Mouse (Mus musculus) adrenal gland, postnatal 10 days (tissue): ENCODE measurements around the gene Atxn1. TPM values are rescaled to one million over a fixed set of nuclear protein-coding genes. Genes with fewer than 3 reads are reported as not detected.

ENCODE experiments used
- DNase-seq: peaks from one replicate; pipeline ENCODE4 v3.0.0; 2021; ENCODE audit warnings: mixed read lengths
- total RNA-seq, 2 experiments: library from RNA; stranded (reverse); gene quantifications; 2 replicates each; pipeline ENCODE4 v1.2.3; 2021

Atxn1 gene
- total RNA-seq, 2 experiments from 2014 or later: 25.2 to 41.2 TPM

DNA sequence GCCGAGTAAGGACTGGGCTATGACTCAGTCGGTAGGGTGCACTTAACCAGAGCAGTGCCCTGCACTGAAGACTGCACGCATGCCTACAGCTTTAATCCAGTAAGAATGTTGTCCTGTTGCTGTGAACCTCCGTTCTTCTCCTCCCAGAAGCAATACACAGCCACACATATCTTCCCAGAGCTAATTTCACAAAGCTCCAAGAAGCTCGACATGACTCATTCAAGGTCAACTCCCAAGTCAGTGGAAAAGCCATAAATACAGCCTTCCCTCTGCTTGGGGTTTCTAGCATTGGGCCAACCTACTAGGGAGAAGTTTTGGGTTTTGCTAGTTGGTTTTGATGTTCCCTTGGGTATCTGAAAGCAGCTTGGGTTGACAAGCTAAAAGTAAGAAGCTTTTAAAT, 33.6 kb downstream of the Atxn1 start:
- DNase-seq: peak; percentile 28

DNA sequence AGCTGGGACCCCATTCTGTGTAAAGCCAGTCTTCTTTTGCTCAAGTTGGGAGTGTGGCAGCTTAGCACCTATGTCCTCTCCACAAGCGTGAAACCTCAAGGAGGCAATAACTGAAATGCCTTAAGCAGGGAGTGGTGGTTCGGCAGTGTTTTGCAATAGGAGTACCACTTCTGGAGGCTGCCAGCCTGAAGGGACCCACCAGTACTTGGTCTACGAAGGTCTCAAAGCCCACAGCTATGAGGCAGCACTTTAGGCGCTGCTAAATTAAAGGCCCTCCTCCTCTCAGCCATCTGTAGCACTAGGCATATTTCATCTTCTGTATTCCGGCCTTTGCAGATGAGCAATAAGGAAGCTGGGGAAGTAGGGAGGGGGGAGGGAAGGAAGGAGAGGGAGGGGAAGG, 35.1 kb downstream of the Atxn1 start:
- no peak for DNase-seq

DNA sequence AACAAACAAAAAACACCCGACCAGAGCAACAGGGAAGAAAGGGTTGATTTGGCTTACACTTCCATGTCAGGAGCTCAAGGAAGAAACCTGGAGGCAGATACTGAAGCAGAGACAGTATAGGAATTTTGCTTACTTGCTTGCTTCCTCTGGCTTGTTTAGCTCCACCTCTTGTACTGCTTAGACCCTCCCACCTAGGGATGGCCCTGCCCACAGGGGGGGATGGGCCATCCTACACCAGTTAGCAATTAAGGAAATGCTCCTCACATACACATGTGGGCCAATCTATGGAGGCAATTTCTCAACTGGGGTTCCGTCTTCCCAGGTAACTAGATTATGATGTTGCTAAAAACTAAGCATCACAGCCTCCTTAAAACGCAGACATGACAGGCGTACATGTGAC, 39.5 kb downstream of the Atxn1 start:
- DNase-seq: no peak

DNA sequence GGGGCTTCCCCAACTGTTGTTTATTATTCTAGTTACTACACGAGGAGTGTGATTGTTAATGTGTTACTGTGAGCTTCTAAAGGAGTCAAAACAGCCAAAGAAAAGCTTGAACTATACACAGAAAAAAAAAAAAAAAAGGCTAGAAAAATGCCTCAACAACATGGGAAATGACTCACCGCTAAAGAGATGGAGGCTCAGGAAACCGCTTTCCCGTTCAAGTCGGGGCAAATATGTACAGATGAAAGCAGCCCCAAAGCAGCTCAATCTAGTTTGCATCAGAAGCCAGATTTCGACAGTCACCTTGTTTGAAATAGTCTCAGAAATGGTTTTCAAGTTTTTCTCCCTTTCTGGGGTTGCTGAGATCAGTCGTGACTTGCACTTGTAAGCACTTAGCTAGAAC, 40.3 kb downstream of the Atxn1 start:
- DNase-seq: no peak

DNA sequence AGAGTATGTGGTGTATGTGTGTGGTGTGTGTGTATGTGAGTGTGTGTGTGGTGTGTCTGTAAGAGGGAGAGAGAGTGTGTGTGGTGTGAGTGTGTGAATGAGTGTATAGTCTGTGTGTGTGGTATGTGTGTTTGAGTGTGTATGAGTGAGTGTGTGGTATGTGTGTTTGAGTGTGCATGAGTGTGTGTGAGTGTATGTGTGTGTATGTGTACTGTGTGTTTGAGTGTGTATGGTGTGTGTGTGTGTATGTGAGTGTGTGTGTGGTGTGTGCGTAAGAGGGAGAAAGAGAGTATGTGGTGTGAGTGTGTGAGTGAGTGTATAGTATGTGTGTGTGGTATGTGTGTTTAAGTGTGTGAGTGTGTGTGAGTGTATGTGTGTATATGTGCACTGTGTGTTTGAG, 41.7 kb downstream of the Atxn1 start:
- DNase-seq: no peak

DNA sequence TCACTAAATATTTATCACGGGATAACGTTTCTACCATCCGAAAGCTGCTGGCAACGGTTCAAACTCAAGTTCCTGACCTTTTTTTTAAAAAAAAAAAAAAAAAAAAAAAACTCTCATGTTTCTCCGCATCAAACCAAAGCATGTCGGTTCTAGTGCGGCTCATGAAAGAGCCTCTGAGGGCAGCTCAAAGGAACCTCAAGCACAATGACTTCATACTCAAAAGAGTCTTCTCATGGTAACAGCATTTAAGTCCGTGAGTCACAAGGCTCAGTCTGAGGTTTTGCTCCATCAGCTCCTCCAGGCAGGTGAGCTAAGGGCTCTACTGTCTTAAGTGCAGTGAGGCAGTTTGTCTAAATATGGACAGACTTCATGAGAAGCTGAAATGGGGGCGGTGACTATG, 42.3 kb downstream of the Atxn1 start:
- DNase-seq: peak; percentile 29

DNA sequence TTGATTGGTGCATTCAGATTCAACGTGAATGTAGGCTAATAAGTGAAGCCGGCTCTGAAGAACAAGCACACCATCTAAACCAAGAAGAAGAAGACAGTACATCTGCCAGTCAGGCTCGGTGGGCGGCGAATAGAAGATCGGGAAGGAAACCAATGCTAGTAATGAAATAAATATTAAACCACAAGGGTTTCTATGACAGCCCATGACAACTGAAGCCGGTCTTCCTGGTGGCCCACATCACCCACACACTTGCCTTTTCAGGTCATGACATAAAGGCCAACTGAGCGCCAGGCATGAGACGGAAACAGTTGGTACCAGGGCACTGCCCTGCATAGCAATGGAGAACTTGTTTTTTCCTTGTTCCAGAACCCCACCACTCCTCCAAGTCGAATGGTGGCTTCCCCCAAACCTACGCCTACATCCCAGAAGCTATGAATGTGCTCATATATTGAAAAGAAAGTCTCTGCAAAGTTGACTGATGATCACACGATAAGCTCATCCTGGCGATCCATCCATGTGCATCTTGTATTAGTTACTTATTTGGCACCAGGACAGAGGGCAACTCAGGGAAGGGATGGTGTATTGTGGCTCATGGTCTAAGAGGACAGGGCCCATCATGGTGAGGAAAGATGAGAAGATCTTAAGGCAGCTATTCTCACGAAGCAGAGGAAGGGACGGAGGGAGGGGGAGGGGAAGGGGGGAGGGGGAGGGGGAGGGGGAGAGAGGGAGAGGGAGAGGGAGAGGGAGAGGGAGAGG, 45.7 kb downstream of the Atxn1 start:
- no peak for DNase-seq

DNA sequence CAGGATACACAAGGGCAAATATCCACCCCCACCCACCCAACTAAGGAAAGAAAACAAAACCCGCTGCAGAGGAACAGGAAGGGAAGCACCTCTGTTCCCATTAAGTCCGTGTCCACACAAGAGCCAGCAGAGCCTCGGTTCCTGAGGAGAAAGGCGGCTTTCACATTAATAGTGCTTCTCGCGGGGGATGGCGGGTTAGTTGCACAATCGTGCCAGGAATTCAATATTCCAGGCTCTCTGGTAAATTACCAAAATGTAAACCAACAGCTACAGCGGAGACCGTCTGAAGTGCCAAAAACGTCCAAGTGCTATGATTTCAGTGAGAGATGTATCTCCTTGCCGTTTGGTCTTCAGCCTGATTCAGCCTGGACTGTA, 46.8 kb downstream of the Atxn1 start:
- DNase-seq: no peak

DNA sequence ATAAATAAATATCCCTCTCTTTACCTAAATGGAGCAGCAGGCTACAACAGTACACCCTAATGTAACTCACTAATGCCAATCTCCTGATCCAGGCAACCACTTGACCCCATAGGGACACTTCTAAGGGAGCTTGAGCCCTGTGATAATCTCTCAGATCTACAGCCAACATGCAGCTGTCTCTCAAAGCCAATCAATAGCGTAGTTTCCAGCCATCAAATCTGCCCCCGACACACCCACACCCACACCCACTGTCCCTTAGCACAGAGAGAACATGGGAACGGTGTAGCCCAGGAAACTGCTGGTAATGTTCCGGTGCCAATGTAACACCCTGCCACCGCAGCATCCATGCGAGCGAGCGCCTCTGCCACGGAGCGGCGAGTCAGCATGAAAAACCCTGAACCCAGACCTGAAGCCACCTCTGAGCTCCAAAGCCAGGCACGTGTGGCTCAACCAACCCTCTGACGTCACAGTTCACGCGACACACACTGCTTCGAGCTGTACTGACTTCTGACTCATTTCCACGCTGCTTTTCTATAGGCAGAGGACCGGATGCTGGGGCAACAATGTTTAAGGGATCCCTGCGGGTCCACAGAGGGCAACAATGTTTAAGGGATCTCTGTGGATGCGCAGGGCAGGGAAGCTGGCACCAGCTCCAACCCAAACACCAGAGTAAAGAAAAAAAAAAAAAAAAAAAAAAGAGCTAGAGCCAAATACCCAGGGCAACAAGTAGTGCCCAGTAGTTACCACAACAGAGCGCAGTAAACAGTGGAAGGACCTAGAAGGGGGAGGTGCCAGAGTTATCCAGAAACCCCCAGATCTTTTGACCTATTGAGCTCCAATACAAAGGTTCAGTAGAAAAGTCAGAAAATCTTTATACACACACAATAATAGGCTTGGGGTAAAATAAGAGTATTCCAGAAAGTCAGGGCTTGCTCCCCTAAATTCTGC, 47.5 kb downstream of the Atxn1 start:
- DNase-seq: no peak

DNA sequence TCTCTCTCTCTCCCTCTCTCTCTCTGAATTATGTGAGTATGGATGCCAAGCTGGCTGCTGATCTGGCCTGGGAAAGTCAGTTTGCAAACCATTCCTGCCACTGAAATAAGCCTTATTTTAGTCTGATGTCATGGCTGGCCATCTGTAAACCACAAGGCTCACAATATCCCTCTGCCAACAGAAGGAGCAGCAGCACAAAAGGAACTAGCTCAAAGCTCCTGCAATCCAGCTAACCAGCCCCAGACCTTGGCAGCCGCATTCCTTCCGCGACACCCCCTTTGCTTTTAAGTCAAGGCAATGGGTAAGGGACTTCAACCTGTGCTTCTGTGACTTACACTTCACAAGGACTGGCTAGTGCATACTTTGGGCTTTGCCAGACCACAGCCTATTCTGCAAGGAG, 48.9 kb downstream of the Atxn1 start:
- no peak for DNase-seq

DNA sequence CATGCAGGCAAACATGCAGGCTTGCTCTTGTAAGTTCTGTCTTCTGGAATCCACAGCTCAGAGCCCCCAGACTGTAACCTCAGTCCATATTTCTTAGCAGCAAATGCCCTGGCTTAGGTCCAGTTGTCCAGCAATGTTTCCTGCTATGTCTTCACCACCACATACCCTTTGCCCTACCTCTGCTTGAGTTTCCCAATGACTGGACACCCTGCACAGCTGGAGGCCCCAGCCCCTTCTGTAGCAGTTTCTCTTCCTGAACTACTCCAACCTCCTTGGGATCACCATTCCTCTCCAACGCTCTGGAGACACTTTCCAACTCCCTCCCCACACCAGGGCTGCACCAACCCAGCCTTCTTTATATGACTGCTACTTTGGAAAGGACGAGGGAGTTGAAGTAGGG, 49.8 kb downstream of the Atxn1 start:
- DNase-seq: peak; percentile 45

DNA sequence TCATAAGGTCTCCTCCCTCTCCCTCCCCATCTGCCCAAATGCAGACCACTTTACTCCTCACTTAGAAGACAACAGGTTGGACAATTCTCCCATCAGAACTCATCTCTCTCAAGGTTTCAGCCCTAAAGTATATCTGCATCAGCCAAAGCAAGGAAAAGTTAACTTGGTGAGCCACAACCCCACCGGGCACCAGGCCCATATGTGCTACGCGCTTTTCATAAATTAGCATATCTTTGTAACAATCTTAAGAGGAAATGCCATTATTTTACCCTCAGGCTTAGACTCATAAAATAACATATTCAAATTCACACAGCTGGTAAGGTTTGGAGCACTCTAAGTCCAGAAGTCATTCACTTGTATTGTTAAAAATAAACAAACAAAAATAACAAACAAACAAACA, 50.7 kb downstream of the Atxn1 start:
- no peak for DNase-seq

DNA sequence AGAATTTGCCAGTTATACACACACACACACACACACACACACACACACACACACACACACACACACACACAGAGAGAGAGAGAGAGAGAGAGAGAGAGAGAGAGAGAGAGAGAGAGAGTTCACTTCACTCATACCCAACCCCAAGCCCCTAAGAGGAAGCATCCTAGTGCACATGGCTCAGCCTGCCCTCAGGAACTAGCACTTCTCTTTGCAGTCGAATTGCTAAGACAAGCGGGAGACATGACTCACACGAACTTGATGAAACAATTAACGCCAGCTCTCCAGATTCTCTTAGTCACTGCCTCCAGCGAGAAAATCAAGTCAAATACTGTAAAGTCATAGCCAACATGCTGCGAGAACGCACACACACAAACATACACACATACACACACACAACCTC, 53.0 kb downstream of the Atxn1 start:
- no peak for DNase-seq

DNA sequence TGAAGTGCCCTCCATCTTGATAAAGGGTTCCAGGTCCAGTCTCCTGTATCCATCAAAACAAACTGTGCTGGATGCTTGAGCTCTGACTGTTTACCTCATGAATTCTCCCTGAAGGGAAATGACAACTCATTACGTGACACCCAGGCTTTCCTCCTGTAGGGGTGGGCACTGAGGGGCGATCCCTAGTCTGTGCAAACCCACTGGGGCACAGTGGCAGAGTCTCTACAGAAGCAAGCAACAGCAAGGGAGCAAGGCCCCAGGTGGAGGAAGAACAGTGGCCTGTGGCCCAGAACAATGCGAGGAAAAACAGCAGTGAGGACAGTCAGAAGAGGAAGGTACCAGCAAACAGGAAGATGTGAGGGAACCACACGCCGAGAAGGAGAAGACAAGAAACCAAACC, 53.7 kb downstream of the Atxn1 start:
- DNase-seq: no peak

DNA sequence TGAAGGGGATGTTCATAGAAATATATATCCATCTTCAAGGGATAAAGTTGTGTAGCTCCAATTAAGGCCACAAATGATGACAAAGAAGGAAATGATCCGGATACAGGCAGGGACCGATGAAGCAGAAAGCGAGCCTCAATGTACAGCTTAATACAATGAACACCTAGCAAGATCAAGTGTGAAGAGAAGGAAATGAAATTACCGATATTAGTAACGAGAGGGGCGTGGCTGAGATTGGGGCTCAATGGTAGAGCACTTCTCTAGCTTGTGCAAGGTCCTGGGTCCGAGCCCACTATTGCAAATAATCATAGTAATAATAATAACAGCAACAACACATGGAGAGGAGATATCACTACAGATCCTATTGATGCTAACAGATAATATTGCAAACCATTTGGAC, 54.5 kb downstream of the Atxn1 start:
- DNase-seq: no peak

DNA sequence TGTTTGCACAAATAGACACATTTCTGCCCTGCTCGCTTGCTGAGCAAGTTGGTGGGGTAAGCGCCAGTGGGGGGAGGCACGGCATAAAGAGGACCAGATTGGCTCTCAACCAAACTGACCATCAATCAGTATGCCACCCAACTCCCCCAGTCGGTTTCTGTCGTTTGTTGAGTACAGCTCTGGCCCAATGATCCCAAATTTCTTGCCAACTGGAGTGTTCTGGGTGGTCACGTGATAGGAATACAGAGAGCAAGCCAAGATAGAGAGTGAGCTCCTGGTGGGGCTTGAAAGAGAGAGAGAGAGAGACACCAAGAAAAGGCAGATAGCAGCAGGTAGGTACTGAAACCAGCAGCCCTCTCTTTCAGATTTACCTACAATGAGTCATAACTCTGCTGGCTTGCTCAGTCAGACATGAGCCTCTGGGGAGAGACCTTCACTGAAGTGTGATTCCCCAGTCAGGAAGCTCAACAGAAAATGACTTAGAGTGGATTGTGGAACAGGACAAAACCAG, 57.6 kb downstream of the Atxn1 start:
- peak; percentile 43 for DNase-seq

DNA sequence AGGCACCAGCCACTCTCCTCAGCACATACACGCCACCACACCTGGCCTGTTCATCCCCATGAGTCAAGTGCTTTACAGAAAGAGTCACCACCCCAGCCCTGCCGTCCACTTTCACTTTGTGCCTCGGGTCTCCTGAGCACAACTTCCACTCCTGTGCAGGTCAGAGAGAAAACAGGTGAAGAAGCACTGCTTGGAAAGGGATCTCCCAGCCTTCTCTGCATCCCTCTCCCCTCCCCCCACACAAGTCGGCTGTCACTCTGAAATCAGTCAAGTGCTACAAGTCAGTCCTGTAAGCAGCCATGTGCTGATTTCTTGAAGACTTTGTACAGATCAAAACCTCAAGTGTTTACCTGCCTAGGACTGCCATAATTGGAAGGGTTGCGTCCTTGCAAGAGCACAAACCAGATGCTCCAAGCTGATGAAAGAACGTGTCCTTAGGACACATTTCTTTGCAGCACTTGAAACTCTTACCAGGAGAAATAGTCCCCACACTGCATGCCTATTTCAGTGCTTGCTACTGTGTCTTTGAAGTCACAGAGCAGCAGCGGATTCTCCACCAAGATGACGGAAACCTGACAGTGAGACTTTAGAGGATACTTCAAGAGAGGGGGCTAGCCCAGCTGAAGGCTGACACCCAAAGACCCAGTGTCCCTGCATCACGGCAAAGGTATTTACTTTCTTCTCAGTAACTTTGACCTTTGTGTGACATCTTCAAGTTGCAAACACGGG, 58.2 kb downstream of the Atxn1 start:
- DNase-seq: no peak

DNA sequence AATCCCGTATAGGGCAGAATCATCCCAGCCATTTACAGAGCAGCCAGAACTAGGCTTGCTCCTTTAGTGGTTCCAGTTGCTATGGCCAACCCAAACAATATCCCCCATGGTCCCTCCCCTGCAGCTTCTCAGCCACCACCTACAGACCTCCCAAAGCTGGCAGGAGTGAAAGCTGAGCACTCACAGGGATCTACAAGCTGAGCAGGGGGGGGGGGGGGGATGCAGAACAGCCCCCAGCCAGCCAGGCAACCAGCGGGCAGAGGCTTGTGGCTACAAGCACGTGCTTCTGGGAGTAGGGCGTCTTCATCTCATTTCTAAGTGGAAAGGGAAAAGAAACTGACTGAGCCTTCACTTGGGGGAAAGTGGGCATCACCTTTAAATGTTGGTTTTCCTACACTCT, 59.9 kb downstream of the Atxn1 start:
- DNase-seq: no peak

DNA sequence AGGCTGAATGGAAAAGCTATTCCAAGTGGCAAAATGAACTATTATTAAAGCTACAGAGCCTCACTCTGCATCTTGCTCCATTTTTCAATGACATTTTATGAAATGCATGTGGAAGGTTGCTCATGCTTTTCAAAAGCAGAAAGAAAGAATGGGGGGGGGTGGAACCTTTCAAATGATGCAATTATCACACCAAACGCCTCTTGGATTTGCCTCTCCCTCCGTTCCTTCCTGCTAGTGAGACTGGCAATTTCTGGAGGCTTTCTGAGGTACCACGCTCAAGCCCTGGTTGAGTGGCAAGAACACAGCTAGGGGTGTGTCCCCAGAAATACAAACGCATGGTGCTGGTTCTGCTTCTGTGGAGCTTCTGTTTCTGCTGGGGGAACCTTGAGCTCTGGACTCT, 60.4 kb downstream of the Atxn1 start:
- no peak for DNase-seq

DNA sequence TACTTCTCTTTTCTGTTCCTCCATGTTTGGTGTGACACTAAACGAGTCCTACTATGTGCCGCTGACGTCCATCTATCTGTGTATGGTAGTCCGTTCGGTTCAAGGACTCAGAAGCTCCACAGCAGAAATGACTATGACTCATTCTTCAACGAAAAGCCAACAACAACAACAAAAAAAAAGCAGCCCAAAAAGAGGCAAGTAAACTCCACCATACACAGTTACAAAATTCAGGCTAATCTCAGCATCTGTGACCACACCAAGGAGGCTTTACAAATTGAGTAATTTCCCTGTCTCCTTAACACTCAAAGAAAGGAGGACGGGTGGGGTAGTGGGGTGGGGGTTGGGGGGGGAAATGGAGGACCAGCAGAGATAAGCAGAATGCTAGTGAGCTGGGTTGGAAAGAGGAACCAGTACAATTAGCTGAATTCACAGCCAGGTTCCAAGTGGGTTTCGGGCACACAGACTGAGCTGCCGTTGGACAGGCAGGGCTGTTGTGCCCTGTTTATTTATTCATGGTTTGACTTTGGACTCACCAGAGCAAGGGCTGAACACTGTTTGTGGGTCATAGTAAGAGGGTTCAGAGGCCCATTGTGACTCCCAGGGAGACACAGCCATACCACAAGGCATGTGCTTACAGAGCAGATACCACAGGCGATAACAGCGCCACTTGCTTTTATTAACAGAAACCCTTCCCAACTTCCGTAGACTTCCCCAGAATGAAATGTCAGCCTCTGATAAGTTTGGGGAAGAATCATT, 61.1 kb downstream of the Atxn1 start:
- DNase-seq: peak; percentile 27

DNA sequence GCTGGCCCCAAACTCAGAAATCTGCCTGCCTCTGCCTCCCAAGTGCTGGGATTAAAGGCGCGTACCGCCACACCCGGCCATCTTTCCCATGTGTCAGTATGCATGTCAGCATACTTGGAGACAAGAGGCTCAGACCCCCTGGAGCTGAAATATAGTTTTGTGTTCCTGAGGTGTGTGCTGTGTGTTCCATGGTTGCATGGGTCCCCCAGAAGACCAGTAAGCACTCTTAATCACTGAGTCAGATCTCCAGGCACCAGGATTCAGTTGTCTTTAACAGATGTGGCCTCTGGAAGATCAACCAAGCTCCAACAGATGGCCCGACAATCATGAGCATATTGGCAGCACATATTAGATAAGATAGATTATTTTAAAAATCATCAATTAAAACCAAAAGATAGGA, 62.4 kb downstream of the Atxn1 start:
- DNase-seq: no peak

DNA sequence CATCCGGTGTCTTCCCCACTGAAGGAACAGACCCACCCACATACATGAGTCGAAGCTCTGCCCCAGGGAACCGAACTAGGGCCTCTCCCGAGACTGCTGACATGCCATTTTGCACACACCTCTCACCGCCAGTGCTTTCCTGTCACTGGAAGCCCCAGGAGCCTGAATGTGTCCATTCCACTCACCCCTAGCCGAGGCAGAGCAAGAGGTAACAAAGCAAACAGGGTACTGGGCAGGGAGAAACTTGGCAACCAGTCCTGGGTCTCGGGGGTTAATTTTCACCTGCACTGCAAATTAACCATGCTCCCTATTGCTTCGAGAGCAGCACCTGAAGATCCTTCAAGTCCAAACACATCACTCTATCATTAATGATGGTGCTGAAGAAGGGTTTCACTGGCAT, 64.0 kb downstream of the Atxn1 start:
- no peak for DNase-seq
